Mouse (Mus musculus): ENCODE measurements around the gene Hmcn1. TPM values are rescaled to one million over a fixed set of nuclear protein-coding genes. Genes with fewer than 3 reads are reported as not detected.

Hmcn1 gene
- total RNA-seq, 4 experiments from 2014 or later: 6.5 to 8.5 (median 6.9) TPM

DNA sequence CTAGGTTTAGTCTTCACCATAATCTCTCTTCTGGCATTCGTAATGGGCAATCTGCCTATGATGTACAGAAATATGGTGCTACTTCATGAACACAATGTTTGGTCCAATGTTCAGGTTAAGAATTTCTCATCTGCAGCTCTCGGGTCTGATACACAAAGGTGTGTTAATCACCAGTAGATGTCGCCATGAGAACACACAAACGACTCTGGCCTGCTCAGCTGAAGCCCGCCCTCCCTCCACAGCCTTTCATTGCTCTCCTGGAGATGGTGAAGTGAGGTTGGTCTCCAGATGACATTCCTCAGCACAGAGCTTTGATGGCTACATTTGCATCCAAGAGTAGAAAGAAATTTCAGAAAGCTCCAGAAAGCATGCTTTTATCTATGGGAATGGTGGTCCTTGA, 453.0 kb downstream of the Hmcn1 start:
- DNase-seq (ENCODE audit: low spot score in 2 of 2): no peak

DNA sequence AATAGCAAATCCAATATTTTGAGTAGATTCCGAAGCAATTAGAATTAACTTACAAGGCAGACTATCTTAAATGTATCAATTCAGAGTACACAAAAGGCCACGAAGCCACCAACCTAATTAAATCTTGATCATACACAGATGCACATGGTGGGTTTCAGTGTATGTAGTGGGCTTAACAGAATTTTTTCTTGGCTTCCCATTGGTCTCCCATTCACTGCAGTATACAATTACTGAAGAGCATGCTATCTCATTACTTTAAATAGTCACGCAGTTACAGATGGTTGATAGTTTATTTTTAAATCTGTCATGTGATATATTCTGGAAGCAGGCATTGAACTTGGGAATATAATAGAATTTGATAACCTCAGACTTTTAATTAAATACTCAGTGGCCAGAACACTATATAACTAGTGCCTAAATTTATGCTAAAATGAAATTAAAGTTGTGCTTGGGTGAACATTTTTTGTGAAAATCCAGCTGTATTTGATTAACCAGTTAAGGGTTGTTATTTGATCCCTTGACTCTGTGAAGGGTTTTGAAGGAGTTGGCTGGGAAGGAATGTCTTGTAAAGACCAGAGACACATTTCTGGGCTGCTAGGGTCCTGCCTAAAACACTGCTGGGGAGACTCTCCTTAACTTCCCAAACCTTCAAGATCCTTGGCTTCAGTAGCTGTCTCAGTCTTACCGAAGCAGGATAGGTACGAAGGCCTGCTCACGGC, 455.7 kb downstream of the Hmcn1 start:
- DNase-seq (ENCODE audit: low spot score in 2 of 2): no peak

- DNase-seq (ENCODE audit: low spot score in 2 of 2): no peak
Measured at GRCm38 (mm10) chr1:150535770-150536534, 457.3 kb downstream of the Hmcn1 start.

DNA sequence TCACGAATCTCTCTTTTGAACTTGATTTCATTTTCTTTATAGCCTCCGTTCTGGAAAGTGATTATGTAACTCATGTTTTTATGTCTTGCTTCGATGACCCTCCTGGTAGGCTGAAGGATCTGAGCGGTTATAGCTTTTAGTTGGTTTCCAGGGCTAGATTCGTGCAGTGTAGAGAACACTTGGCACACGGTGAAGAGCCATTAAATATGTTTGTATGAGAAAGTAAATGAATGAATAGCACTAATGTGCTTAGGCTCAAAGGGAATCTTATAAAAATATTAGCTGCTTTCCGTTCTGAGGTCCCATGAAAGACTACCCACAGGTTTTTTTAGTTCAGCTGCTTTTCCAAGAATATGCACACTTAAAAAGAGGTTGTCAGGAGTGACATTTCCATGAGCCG, 458.6 kb downstream of the Hmcn1 start:
- DNase-seq (ENCODE audit: low spot score in 2 of 2): no peak

DNA sequence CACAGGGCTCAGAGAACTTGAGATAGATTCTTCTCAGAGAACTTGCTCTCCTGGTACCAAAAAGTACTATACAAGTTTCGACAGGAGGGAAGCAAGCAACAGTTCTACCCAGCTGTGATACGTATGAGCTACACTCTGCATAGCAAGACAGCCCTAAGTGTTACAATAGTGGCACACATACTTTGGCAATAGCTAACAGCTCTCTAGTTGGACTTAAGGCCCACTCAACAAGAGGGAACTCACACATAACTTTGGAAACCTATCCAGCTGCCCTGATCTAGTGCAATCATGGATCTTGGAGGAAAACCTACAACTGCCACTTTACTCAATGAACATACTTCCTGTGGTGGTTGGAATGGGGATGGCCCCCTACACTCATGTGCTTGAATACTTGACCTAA, 480.2 kb downstream of the Hmcn1 start:
- DNase-seq (ENCODE audit: low spot score in 2 of 2): no peak

Other genes with a start within 250 kb of the Hmcn1 start
- gene Gm47985, start 189.1 kb upstream of the Hmcn1 start, total RNA-seq (2022): under 1 TPM in 2 of 4 experiments, not detected in 2; 0.16 to 0.22 TPM
- under 1 TPM in 1 of 4 experiments, not detected in 3; 0.24 TPM for gene Gm8947, start 198.9 kb upstream of the Hmcn1 start, total RNA-seq (2022)
- not detected for gene Gm47995, start 205.0 kb upstream of the Hmcn1 start, total RNA-seq (2022)
- gene 3110040M04Rik, start 210.7 kb upstream of the Hmcn1 start, total RNA-seq (2022): not detected
- under 1 TPM in 1 of 4 experiments, not detected in 3; 0.36 TPM for gene Gm47996, start 216.7 kb upstream of the Hmcn1 start, total RNA-seq (2022)